Mouse (Mus musculus) kidney, adult 2 months (tissue): ENCODE data around the gene Zan.

Experiments used
- CTCF ChIP-seq: fragments of 200-500 bp; conservative IDR thresholded peaks from 2 replicates; pipeline ENCODE4 v1.5.1; 2011; ENCODE audit warnings: low read depth, mild to moderate bottlenecking, control low read depth, low read length, moderate library complexity, mixed read lengths; ENCODE audit not compliant: insufficient read depth, insufficient read length
- POLR2A ChIP-seq: fragments of 200-500 bp; IDR thresholded peaks from one replicate; pipeline ENCODE4 v1.6.1; 2011; ENCODE audit warnings: low read depth, low read length, control low read depth

- no peak for TF ChIP-seq CTCF
- no peak for TF ChIP-seq POLR2A
These were observed 9.9 kb downstream of the Zan start for GRCm38 (mm10) chr5:137466946-137467345.
